Mouse (Mus musculus): ENCODE results near the gene Acsm5. TPM values are rescaled to one million over a fixed set of nuclear protein-coding genes. Genes with fewer than 3 reads are reported as not detected.
"Not testable (repeated sequence)": the region's sequence is repeated elsewhere in the genome, so short reads cannot be mapped to it uniquely, and the experiment has no call there.

Acsm5 gene
- polyA plus RNA-seq, 1 experiment from 2014 or later = not detected

- Histone ChIP-seq H3K27ac (no peak overlapping the region), H3K4me2 (replicated peaks) (no peak overlapping the region), H3K4me1 (no peaks in the 10 kb centered on the region), H3K27me3 (no peaks in the 10 kb centered on the region), H3K4me3 (no peak overlapping the region), H3K9ac (no peak overlapping the region), H3K9me3 (replicated peaks) (no peaks in the 10 kb centered on the region), H3K36me3 (no peaks in the 10 kb centered on the region)
- 87% methylated on average over 3 of the region's 3 CpGs for WGBS
- ATAC-seq (ENCODE audit: low FRiP score) = no peak
Measured at GRCm38 (mm10) chr7:119559789-119560451, 40.7 kb downstream of the Acsm5 start.

GRCm38 (mm10) chr7:119560452-119560835 is 41.2 kb downstream of the Acsm5 start:
- Histone ChIP-seq H3K4me2 (replicated peaks) (no peak overlapping the region), H3K27me3 (no peaks in the 10 kb centered on the region), H3K4me1 (no peaks in the 10 kb centered on the region), H3K4me3 (no peak overlapping the region), H3K27ac (no peak overlapping the region), H3K9ac (no peak overlapping the region), H3K9me3 (replicated peaks) (no peaks in the 10 kb centered on the region), H3K36me3 (no peaks in the 10 kb centered on the region)
- 87% methylated on average over 3 of the region's 3 CpGs for WGBS
- no peak for ATAC-seq (ENCODE audit: low FRiP score)

- H3K4me3 ChIP-seq = no peak overlapping the region
- H3K9ac ChIP-seq = no peak overlapping the region
- H3K27ac ChIP-seq = no peak overlapping the region
- no peak for ATAC-seq (ENCODE audit: low FRiP score)
- H3K4me1 ChIP-seq = no peaks in the 10 kb centered on the region
- WGBS = 58% methylated on average over 4 of the region's 4 CpGs
- H3K9me3 ChIP-seq (replicated peaks) = no peaks in the 10 kb centered on the region
- no peaks in the 10 kb centered on the region for H3K27me3 ChIP-seq
- H3K4me2 ChIP-seq (replicated peaks) = no peak overlapping the region
- no peaks in the 10 kb centered on the region for H3K36me3 ChIP-seq
Measured at GRCm38 (mm10) chr7:119561441-119561840, 42.2 kb downstream of the Acsm5 start.

GRCm38 (mm10) chr7:119562476-119562875 is 43.2 kb downstream of the Acsm5 start:
- not testable (repeated sequence) for H3K36me3 ChIP-seq; H3K4me1 ChIP-seq; H3K4me2 ChIP-seq (replicated peaks); H3K4me3 ChIP-seq; H3K27me3 ChIP-seq; H3K9me3 ChIP-seq (replicated peaks); H3K27ac ChIP-seq; ATAC-seq (ENCODE audit: low FRiP score); H3K9ac ChIP-seq
- WGBS = 89% methylated on average over 2 of the region's 2 CpGs

- WGBS = 87% methylated on average over 3 of the region's 3 CpGs
- Histone ChIP-seq H3K4me3 (no peak overlapping the region), H3K36me3 (no peaks in the 10 kb centered on the region), H3K9ac (no peak overlapping the region), H3K4me1 (no peaks in the 10 kb centered on the region), H3K9me3 (replicated peaks) (no peaks in the 10 kb centered on the region), H3K27me3 (no peaks in the 10 kb centered on the region), H3K27ac (no peak overlapping the region), H3K4me2 (replicated peaks) (no peak overlapping the region)
- no peak for ATAC-seq (ENCODE audit: low FRiP score)
Measured at GRCm38 (mm10) chr7:119594530-119595107, 75.4 kb downstream of the Acsm5 start.

Other genes starting within 250 kb of the Acsm5 start
- not detected in 2 replicates for gene Gp2, start 60.2 kb upstream of the Acsm5 start, polyA plus RNA-seq (2016; fragmentation: Nextera tagmentation; extraction: Ambion mirVana)
- not detected in 2 replicates for gene Umod, start 40.2 kb upstream of the Acsm5 start, polyA plus RNA-seq (2016; fragmentation: Nextera tagmentation; extraction: Ambion mirVana)
- gene Pdilt, start 4.0 kb downstream of the Acsm5 start, polyA plus RNA-seq (2016; fragmentation: Nextera tagmentation; extraction: Ambion mirVana) = 0.17 and 0.43 TPM in 2 replicates
- not detected in 2 replicates for gene Acsm2, start 34.9 kb downstream of the Acsm5 start, polyA plus RNA-seq (2016; fragmentation: Nextera tagmentation; extraction: Ambion mirVana)
- not detected in 2 replicates for gene Acsm1, start 87.6 kb downstream of the Acsm5 start, polyA plus RNA-seq (2016; fragmentation: Nextera tagmentation; extraction: Ambion mirVana)
- gene Acsm4, start 170.6 kb downstream of the Acsm5 start, polyA plus RNA-seq (2016; fragmentation: Nextera tagmentation; extraction: Ambion mirVana) = not detected in 2 replicates
- 87.7 and 91.2 TPM in 2 replicates for gene Thumpd1, start 201.3 kb downstream of the Acsm5 start, polyA plus RNA-seq (2016; fragmentation: Nextera tagmentation; extraction: Ambion mirVana)
- 0.14 and 0.23 TPM in 2 replicates for gene Acsm3, start 241.5 kb downstream of the Acsm5 start, polyA plus RNA-seq (2016; fragmentation: Nextera tagmentation; extraction: Ambion mirVana)

All from hindbrain, embryonic 12.5 days (tissue).